Mouse (Mus musculus) urinary bladder, postnatal 4 days (tissue): ENCODE results near the gene Tomm40l.
A peak's percentile ranks its signal among the peaks of the same experiment; 100 is the strongest.
"Not testable (repeated sequence)": the region's sequence is repeated elsewhere in the genome, so short reads cannot be mapped to it uniquely, and the experiment has no call there.

Source experiments
- DNase-seq, 2 experiments: peaks; one replicate each; pipeline ENCODE4 v3.0.0; 2021 to 2022; ENCODE audit warnings: low spot score in 2 of 2

The Tomm40l gene

GRCm38 (mm10) chr1:171250680-171251593, 28.6 kb upstream of the Tomm40l start, which contains the start of gene Ndufs2:
TSS of gene Ndufs2 (minus strand) at chr1:171251388.
- DNase-seq, result peak in 1 of 2 experiments; percentile 44

GRCm38 (mm10) chr1:171249913-171250600, 27.7 kb upstream of the Tomm40l start, which contains the start of gene Adamts4:
TSS of gene Adamts4 (plus strand) at chr1:171250421.
- DNase-seq, result peak in 1 of 2 experiments; percentile 46

GRCm38 (mm10) chr1:171248386-171249226, 26.3 kb upstream of the Tomm40l start:
- DNase-seq, result no peak

DNA sequence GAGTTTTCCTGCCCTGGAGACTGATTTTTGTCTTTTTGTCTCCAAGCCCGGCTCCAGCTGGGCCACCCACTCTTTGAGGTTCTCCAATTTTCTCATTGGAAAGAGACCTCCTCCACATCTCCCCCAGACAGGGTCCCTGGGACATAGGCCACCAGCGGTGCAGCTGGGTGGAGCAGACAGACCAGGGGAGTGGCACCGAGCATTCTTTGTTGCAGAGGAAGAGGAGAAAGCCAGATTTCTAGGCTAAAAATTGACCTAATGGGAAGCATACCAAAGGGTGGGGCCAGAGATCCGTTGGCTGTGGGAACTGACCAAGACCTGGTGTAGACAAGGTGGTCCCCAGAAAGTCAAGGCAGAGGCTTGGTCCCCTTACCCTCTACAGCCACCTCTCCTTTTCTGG, 25.6 kb upstream of the Tomm40l start:
- no peak for DNase-seq

DNA sequence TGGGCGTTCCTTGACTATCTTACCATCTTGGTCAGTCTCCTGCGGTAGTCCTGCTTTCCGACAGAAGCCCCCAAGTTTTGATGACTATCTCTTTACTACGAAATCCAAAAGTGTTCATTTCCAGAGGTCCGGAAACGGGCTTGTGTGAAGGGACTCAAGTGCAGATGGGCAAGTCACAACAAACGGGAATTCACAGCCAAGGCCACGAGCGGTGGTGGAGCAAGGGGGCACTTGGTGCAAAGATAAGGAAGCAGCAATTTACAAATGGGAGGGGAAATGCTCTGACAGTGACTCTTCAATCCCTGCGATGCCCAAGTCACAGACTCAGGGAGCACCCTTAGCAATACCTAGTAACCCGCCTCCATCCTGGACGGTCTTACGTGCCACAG, 25.1 kb upstream of the Tomm40l start:
- no peak for DNase-seq

DNA sequence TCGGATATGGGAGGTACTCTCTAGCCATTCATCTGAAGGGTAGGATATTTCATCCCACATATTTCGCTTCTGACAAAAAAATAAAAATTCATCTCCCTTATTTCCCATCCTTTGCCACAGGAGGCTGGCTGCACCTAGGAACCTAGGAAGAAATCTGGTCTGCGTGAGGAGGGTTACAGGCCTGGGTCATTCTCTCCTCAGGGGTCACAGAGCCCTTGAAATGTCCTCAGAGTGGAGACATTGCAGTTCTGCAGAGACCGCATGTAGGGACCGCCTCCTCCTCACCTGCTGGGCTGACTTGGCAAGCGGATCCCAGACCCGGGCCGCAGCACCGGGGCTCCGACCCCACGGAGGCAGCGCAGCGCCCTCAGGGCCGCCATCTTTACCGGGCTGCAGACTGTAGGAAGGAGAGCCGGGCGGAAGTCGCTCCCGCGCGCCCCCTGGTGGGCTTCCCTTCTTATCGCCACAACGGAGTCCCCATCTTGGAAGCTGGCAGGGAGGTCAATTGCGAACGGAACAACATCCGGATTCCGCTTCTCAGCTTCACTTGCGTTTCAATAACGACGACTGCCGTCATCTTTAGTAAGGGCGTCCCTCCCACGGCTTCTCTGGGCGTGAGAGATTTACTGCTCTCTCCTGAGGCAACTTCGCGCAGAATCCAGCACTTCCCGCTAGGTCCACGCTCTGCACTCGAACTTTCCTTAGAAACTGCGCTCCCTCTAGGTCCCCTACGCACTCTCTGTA, 24.6 kb upstream of the Tomm40l start:
- peak; percentile 96 to 97 for DNase-seq

DNA sequence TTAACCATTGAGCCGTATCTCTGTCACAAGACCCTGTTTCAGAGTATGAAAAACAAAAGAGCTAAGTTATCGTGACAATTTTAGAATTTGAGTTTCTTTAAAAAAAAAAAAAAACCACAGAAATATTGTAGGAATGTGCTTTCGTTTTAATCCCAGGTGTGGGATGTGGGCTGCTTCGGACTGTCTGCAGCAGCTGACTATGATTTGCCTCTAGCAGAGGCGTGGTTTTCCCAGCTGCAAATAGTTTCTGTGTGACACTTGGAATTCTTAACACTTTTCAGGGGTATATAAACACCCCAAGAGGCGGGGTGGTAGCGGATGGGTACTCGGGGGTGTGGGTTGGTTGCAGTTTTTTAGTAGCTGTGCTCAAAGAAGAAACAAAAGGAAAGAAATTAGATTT, 23.0 kb upstream of the Tomm40l start:
- DNase-seq, result no peak

DNA sequence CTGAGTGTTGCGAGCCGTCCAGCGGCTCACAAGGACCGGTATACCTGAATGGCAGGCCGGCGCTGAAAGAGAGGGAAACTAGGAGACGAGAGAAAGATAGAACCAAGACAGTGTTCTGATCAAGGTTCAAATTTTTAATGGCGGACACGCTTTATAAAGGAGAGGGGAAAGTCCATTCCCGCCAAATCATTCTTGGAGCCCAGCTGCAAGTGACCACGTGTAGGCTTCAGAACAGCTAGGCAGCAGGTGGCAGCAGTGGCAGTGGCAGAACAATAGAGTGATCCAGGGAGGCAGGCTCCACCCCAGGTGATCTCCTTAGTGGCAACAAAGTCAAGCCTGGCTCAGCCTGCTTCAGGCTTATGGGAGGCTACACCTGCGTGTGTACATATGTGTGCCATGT, 19.6 kb upstream of the Tomm40l start:
- DNase-seq, result not testable (repeated sequence)

- DNase-seq, result no peak
These were observed 18.6 kb upstream of the Tomm40l start for GRCm38 (mm10) chr1:171240911-171241310.

GRCm38 (mm10) chr1:171239992-171240744, 17.9 kb upstream of the Tomm40l start:
- no peak for DNase-seq

DNA sequence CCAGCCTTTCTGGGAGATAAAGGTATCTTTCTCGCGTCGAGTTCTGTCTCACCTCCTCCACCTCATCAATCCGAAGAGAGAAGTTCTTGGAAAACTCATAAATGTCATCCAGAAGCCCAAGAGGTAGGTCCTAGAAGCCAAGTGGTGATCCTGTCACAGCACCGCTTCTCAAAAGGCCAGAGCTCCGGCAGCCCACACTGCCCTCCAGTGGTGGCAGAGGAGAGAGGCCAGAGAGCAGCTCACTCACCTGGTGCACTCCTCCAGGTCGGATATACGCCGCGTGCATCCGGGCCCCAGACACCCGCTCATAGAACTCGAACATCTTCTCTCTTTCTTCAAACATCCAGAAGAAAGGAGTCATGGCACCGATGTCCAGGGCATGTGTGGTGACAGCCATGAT, 16.1 kb upstream of the Tomm40l start:
- no peak for DNase-seq

- no peak for DNase-seq
These were observed 15.1 kb upstream of the Tomm40l start for GRCm38 (mm10) chr1:171237438-171237837.

GRCm38 (mm10) chr1:171235791-171236190, 13.5 kb upstream of the Tomm40l start:
- no peak for DNase-seq

- no peak for DNase-seq
These were observed 12.2 kb upstream of the Tomm40l start for GRCm38 (mm10) chr1:171234538-171234937.

DNA sequence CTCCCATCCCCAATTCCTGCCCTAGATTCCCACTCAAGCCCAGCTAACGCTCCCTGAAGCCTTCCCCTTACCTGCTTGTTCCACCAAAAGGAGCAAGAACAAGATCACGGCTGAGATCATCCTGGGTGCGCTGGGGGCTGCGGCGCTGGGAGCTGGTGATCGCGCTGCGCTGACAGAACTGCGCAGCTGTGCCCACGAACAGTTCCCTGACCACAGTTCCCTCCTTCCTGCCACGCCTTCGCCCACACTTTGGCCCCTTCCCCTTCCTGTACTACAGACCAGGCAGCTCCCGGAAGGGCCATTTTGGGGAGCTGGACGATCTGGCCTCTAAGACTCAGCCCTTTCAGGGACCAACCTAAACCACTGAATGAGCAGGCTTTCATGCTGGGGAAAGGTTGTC, 11.8 kb upstream of the Tomm40l start, which contains the start of gene Fcer1g:
TSS of gene Fcer1g (minus strand) at position 240 of the 400 bp plus-strand sequence.
- no peak for DNase-seq

DNA sequence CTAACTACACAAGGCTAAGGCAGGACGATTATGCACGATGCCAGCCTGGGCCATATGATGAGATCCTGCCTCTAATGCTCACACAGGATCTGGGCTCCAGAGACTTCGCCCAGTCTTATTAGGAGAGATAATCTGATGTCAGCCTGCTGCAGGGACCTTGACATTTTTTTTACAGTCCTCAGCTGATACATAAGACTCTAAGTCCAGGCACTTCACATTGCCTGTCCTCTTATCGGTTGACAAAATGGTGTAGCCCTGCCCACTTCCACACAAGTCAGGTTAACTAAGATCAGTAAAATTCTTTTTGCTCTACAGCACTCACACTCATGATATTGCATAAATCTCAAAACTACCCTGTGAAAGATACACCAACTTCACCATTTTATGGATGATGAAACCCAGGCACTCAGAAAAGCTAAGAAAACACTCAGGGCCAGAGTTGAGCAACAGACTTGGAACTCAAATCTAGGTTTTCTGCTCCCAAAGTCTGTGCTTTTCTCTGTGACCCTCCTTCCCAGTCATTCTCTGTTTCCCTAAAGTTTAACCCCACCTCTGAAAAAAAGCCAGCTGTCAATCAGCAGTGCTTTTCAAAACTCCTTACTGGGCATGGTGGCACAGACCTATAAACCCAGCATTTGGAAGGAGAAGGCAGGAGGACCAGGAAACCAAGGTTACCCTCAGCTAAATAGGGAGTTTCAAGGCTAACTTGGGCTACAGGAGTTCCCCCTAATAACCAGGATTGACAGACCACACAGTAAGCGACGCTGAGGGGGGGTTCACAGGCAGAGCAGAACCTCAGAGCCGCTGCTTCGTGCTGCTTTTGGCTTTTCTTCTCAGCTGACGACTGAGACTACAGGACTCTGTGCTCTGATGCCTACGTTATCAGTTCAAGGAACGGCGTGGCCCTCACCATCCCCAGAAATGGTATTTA, 10.8 kb upstream of the Tomm40l start:
- DNase-seq, result no peak

DNA sequence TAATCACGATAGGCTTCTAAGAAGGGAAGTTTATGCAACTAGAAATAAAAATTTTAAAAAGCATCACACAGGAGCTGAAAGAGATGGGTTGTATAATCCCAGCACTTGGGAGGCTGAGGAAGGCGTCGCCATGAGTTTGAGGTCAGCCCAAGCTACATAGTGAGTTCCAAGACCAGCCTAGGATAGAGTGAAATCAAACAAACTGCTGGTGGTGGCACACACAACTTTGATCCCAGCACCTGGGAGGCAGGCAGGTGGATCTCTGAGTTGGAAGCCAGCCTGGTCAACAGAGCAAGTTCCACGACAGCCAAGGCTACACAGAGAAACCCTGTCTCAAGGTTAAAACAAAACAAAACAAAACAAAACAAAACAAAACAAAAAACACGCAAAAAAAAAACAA, 10.0 kb upstream of the Tomm40l start:
- DNase-seq, result no peak

- DNase-seq, result no peak
These were observed 9.5 kb upstream of the Tomm40l start for GRCm38 (mm10) chr1:171231844-171232243.

GRCm38 (mm10) chr1:171230215-171230614, 7.9 kb upstream of the Tomm40l start:
- DNase-seq, result no peak
